Mouse (Mus musculus) liver, postnatal 0 days (tissue): Measurements from ENCODE around the gene Eefsec.

Source experiments
- CTCF ChIP-seq: sonication (generic); IDR thresholded peaks from 2 replicates; pipeline ENCODE4 v1.5.1; 2016; ENCODE audit warnings: antibody characterized with exemption, low read depth
- EP300 ChIP-seq: IDR thresholded peaks from 2 replicates; pipeline ENCODE4 v1.6.1; 2016; ENCODE audit warnings: antibody characterized with exemption, low read depth, mild to moderate bottlenecking

- TF ChIP-seq CTCF (no peak), EP300 (no peak)
These were observed 678 bp downstream of the Eefsec start for GRCm38 (mm10) chr6:88445661-88446060.
